Mouse (Mus musculus): ENCODE results near the gene Fgfr2. TPM values are rescaled to one million over a fixed set of nuclear protein-coding genes. Genes with fewer than 3 reads are reported as not detected.

Fgfr2 gene
- polyA plus RNA-seq, 1 experiment: 1.7 TPM

DNA sequence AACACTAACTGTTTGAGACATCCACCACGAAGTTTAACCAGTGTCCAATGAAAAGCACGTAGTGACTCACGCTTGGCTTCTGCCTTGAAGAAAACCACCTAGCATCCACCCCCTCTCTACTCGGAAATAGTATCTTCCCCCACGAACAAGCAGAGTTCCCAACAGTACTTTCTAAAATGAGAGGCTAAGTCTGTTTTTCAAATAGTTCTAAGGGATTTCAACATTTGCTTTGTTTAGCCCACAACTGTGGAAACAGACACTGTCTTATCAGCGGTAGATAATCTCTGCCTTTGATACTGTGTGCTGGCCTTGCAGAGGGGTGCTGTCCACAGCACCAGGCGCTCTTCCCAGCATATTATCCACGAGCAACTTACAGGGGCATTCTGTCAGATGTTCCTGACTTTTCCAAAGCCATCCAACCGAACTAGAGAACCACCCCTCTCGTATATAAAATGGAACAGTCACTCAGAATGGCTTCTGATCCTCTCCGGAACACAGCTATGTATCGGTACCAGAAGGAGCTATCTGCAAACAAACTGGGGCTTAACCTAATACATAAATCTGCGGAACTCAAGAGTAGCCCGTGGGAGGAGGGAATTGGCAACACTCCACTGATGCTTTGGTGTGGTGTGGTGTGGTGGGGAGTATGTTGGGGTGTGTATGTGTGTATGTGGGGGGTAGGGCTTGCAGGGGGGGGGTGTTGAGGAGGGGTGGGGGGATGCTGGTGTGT is 110.3 kb downstream of the Fgfr2 start:
- TF ChIP-seq CEBPB (IDR thresholded peaks at IDR 0.05; ENCODE audit: low read depth) (no peak), FOSL1 (IDR thresholded peaks at IDR 0.05; ENCODE audit: insufficient read depth, low read length, poor library complexity, severe bottlenecking) (no peak), MAX (IDR thresholded peaks at IDR 0.05) (no peak), MYOG (IDR thresholded peaks at IDR 0.05; ENCODE audit: control insufficient read depth, extremely low read depth, insufficient read length) (no peak), MYOD1 (IDR thresholded peaks at IDR 0.05; ENCODE audit: control insufficient read depth, insufficient read length, low read depth) (no peak), CTCF (IDR thresholded peaks at IDR 0.05; ENCODE audit: control insufficient read depth, insufficient read depth, insufficient read length) (no peak), USF1 (IDR thresholded peaks at IDR 0.05; ENCODE audit: low read depth) (no peak)
- Histone ChIP-seq H3K36me3 (ENCODE audit: control insufficient read depth, insufficient read depth) (peaks cover 4% of the 10 kb centered on the region), H3ac (ENCODE audit: control insufficient read depth, insufficient read length, low read depth) (no peak overlapping the region)

DNA sequence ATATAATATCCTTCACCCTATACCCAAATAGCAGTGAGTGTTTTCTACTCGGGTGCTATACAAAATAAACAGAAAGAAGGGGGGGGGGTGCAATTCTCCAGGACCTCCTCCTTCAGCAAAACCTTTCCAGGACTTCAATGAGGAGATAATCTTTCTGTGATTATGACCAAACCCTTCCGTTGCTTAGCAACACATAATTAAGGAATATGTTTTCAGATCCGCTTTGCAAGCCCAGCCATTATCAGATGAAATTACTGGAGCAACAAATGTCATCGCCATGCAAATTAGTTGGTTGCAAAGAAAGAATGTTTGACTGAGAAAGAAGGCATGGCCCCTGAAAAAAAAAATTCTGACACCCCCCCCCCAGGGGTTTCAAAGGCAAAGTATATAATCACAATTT is 111.5 kb downstream of the Fgfr2 start:
- H3K4me3 ChIP-seq (ENCODE audit: insufficient read depth, poor library complexity, severe bottlenecking): no peak overlapping the region
- H3K36me3 ChIP-seq (ENCODE audit: control insufficient read depth, insufficient read depth): peaks cover 4% of the 10 kb centered on the region
- H3ac ChIP-seq (ENCODE audit: control insufficient read depth, insufficient read length, low read depth): no peak overlapping the region
- peaks cover 7% of the 10 kb centered on the region for H3K79me3 ChIP-seq (ENCODE audit: low read depth)
- peaks cover 62% of the 10 kb centered on the region for H3K79me2 ChIP-seq (ENCODE audit: control insufficient read depth, insufficient read depth)
- no peaks in the 10 kb centered on the region for H3K27me3 ChIP-seq (ENCODE audit: control insufficient read depth, insufficient read depth, insufficient read length)
- TF ChIP-seq CTCF (IDR thresholded peaks at IDR 0.05; ENCODE audit: control insufficient read depth, insufficient read depth, insufficient read length) (no peak), USF1 (IDR thresholded peaks at IDR 0.05; ENCODE audit: low read depth) (no peak), MAX (IDR thresholded peaks at IDR 0.05) (no peak), MYOD1 (IDR thresholded peaks at IDR 0.05; ENCODE audit: control insufficient read depth, insufficient read length, low read depth) (no peak), MYOG (IDR thresholded peaks at IDR 0.05; ENCODE audit: control insufficient read depth, extremely low read depth, insufficient read length) (no peak), FOSL1 (IDR thresholded peaks at IDR 0.05; ENCODE audit: insufficient read depth, low read length, poor library complexity, severe bottlenecking) (no peak), CEBPB (IDR thresholded peaks at IDR 0.05; ENCODE audit: low read depth) (no peak)

More for the DNA sequence above, 110.3 kb downstream of the Fgfr2 start:
- Histone ChIP-seq H3K79me3 (ENCODE audit: low read depth) (peaks cover 13% of the 10 kb centered on the region), H3K4me3 (ENCODE audit: insufficient read depth, poor library complexity, severe bottlenecking) (no peak overlapping the region), H3K79me2 (ENCODE audit: control insufficient read depth, insufficient read depth) (peaks cover 64% of the 10 kb centered on the region), H3K27me3 (ENCODE audit: control insufficient read depth, insufficient read depth, insufficient read length) (no peaks in the 10 kb centered on the region)

DNA sequence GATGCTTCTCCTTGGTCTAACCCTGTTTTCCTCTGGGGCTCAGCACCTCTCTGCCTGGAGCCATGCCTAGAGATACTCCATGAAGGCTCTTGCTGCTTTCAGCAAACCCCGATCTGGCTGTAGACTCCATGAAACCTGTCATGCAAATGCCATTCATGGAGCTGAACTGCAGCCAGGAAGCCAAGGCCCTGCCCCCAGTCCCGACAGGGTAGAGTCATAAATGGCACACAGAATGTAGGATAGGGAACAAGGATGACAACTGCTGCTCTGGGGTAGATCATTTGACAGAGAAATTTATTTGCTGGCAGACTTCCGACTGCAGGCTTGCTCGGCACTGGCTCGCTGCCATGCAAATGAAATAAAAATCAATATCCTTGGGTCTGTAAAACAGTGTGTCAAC is 112.0 kb downstream of the Fgfr2 start:
- no peak overlapping the region for H3ac ChIP-seq (ENCODE audit: control insufficient read depth, insufficient read length, low read depth)
- no peak for TF ChIP-seq CEBPB (IDR thresholded peaks at IDR 0.05; ENCODE audit: low read depth)
- TF ChIP-seq USF1 (IDR thresholded peaks at IDR 0.05; ENCODE audit: low read depth): no peak
- no peak for TF ChIP-seq MYOG (IDR thresholded peaks at IDR 0.05; ENCODE audit: control insufficient read depth, extremely low read depth, insufficient read length)
- TF ChIP-seq CTCF (IDR thresholded peaks at IDR 0.05; ENCODE audit: control insufficient read depth, insufficient read depth, insufficient read length): no peak
- no peak for TF ChIP-seq MAX (IDR thresholded peaks at IDR 0.05)
- TF ChIP-seq FOSL1 (IDR thresholded peaks at IDR 0.05; ENCODE audit: insufficient read depth, low read length, poor library complexity, severe bottlenecking): no peak
- no peak for TF ChIP-seq MYOD1 (IDR thresholded peaks at IDR 0.05; ENCODE audit: control insufficient read depth, insufficient read length, low read depth)
- peaks cover 10% of the 10 kb centered on the region for H3K79me3 ChIP-seq (ENCODE audit: low read depth)
- H3K36me3 ChIP-seq (ENCODE audit: control insufficient read depth, insufficient read depth): peaks cover 4% of the 10 kb centered on the region
- H3K27me3 ChIP-seq (ENCODE audit: control insufficient read depth, insufficient read depth, insufficient read length): no peaks in the 10 kb centered on the region
- no peak overlapping the region for H3K4me3 ChIP-seq (ENCODE audit: insufficient read depth, poor library complexity, severe bottlenecking)
- H3K79me2 ChIP-seq (ENCODE audit: control insufficient read depth, insufficient read depth): peaks cover 62% of the 10 kb centered on the region

DNA sequence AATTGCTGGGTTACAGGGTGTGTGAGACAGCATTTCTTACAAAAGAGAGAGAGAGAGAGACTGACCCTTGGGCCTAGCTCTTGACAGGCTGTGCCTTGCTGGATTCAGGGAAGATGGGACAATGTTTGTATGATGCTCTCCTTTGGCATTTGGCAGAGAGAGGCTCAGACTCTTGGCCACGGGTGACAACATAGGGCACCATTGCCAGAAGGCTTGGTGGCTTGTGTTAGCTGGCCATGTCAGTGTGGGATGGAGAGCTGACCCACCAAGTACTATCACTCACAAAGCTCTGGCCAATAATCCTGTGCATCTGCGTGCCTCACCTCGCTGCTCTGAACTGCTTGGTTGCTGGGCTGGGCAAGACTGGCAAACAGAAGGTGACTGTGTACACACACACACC is 112.7 kb downstream of the Fgfr2 start:
- peaks cover 9% of the 10 kb centered on the region for H3K79me3 ChIP-seq (ENCODE audit: low read depth)
- no peak overlapping the region for H3K4me3 ChIP-seq (ENCODE audit: insufficient read depth, poor library complexity, severe bottlenecking)
- H3K27me3 ChIP-seq (ENCODE audit: control insufficient read depth, insufficient read depth, insufficient read length): no peaks in the 10 kb centered on the region
- peaks cover 61% of the 10 kb centered on the region for H3K79me2 ChIP-seq (ENCODE audit: control insufficient read depth, insufficient read depth)
- TF ChIP-seq CTCF (IDR thresholded peaks at IDR 0.05; ENCODE audit: control insufficient read depth, insufficient read depth, insufficient read length) (no peak), CEBPB (IDR thresholded peaks at IDR 0.05; ENCODE audit: low read depth) (no peak), FOSL1 (IDR thresholded peaks at IDR 0.05; ENCODE audit: insufficient read depth, low read length, poor library complexity, severe bottlenecking) (no peak), MYOD1 (IDR thresholded peaks at IDR 0.05; ENCODE audit: control insufficient read depth, insufficient read length, low read depth) (no peak), MYOG (IDR thresholded peaks at IDR 0.05; ENCODE audit: control insufficient read depth, extremely low read depth, insufficient read length) (no peak), MAX (IDR thresholded peaks at IDR 0.05) (no peak)
- H3ac ChIP-seq (ENCODE audit: control insufficient read depth, insufficient read length, low read depth): no peak overlapping the region
- peaks cover 4% of the 10 kb centered on the region for H3K36me3 ChIP-seq (ENCODE audit: control insufficient read depth, insufficient read depth)

DNA sequence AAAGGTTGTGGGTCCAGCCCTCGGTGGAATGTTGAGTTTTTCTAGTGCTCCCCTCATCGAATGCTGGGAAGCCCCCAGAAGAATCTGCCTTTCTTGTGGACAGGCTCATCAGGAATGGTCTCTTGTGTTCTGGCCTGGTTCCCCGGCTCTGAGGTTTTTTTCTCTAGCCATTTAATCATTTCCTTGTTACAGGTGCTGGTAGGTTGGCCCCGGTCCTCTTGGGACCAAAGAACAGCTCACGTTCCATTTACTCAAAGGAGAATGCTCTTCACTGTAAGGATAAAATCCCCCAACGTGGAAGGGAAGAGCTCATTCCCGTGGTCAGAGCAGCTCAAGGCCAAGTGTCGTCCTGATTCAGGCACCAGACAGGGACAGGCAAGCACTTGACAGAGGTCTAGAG is 113.5 kb downstream of the Fgfr2 start:
- Histone ChIP-seq H3K27me3 (ENCODE audit: control insufficient read depth, insufficient read depth, insufficient read length) (no peaks in the 10 kb centered on the region), H3K79me2 (ENCODE audit: control insufficient read depth, insufficient read depth) (peaks cover 66% of the 10 kb centered on the region), H3K4me3 (ENCODE audit: insufficient read depth, poor library complexity, severe bottlenecking) (no peak overlapping the region), H3ac (ENCODE audit: control insufficient read depth, insufficient read length, low read depth) (no peak overlapping the region), H3K79me3 (ENCODE audit: low read depth) (peaks cover 9% of the 10 kb centered on the region), H3K36me3 (ENCODE audit: control insufficient read depth, insufficient read depth) (peaks cover 7% of the 10 kb centered on the region)
- TF ChIP-seq MAX (IDR thresholded peaks at IDR 0.05) (no peak), FOSL1 (IDR thresholded peaks at IDR 0.05; ENCODE audit: insufficient read depth, low read length, poor library complexity, severe bottlenecking) (no peak), MYOG (IDR thresholded peaks at IDR 0.05; ENCODE audit: control insufficient read depth, extremely low read depth, insufficient read length) (no peak), CTCF (IDR thresholded peaks at IDR 0.05; ENCODE audit: control insufficient read depth, insufficient read depth, insufficient read length) (no peak)
